Mouse (Mus musculus) embryonic facial prominence, embryonic 13.5 days (tissue): ENCODE measurements around the gene Galnt17. TPM values are rescaled to one million over a fixed set of nuclear protein-coding genes. Genes with fewer than 3 reads are reported as not detected.

Experiments used
- ATAC-seq: fragments of 200-750 bp; cut with Nextera tagmentation; 2 replicates; pipeline ENCODE4 v1.8.0; 2017; ENCODE audit warnings: low read depth; ENCODE audit not compliant: insufficient number of reproducible peaks, insufficient read depth, low FRiP score, low TSS enrichment
- H3K27ac ChIP-seq: fragments of 300-500 bp; sonication (generic); 2 replicates; pipeline ENCODE4 v1.5.1; 2015; ENCODE audit warnings: moderate library complexity, mild to moderate bottlenecking, inconsistent platforms
- H3K27me3 ChIP-seq: fragments of 300-500 bp; sonication (generic); 2 replicates; pipeline ENCODE4 v1.6.1; 2015; ENCODE audit warnings: mild to moderate bottlenecking, inconsistent platforms
- H3K36me3 ChIP-seq: fragments of 300-500 bp; sonication (generic); 2 replicates; pipeline ENCODE4 v1.6.1; 2015; ENCODE audit warnings: mild to moderate bottlenecking, inconsistent platforms
- H3K4me1 ChIP-seq: fragments of 300-500 bp; sonication (generic); 2 replicates; pipeline ENCODE4 v1.6.1; 2015; ENCODE audit warnings: inconsistent platforms
- H3K4me2 ChIP-seq: fragments of 300-500 bp; sonication (generic); 2 replicates; pipeline ENCODE4 v1.6.1; 2015; ENCODE audit warnings: moderate library complexity, mild to moderate bottlenecking, inconsistent platforms
- H3K4me3 ChIP-seq: fragments of 300-500 bp; sonication (generic); 2 replicates; pipeline ENCODE4 v1.5.1; 2015; ENCODE audit warnings: mild to moderate bottlenecking, inconsistent platforms
- H3K9ac ChIP-seq: fragments of 300-500 bp; sonication (generic); 2 replicates; pipeline ENCODE4 v1.6.1; 2015; ENCODE audit warnings: mild to moderate bottlenecking, inconsistent platforms
- H3K9me3 ChIP-seq: fragments of 300-500 bp; sonication (generic); 2 replicates; pipeline ENCODE4 v1.6.1; 2016; ENCODE audit warnings: inconsistent platforms
- WGBS: fragments of 180-500 bp; shearing (Covaris S2); methylation state at CpG from one replicate; pipeline ENCODE4 v1.1.7; 2015; ENCODE audit warnings: mixed read lengths; 5-methylcytosine and 5-hydroxymethylcytosine counted together
- polyA plus RNA-seq: library from polyadenylated mRNA; unstranded; fragments of >200 nt; fragmentation: Nextera tagmentation; extraction: Ambion mirVana; gene quantifications from 2 replicates; pipeline ENCODE4 v1.2.1, GENCODE M21; 2015

The Galnt17 gene
- polyA plus RNA-seq, 1 experiment from 2014 or later, result 3.6 TPM

- Histone ChIP-seq H3K36me3 (no peaks in the 10 kb centered on the region), H3K9ac (no peak overlapping the region), H3K4me1 (no peaks in the 10 kb centered on the region), H3K27me3 (no peaks in the 10 kb centered on the region), H3K4me2 (no peak overlapping the region), H3K27ac (no peak overlapping the region), H3K9me3 (no peaks in the 10 kb centered on the region), H3K4me3 (no peak overlapping the region)
- ATAC-seq, result no peak
Measured at GRCm38 (mm10) chr5:131184566-131184965, 123.7 kb downstream of the Galnt17 start.

GRCm38 (mm10) chr5:131181231-131181630, 127.1 kb downstream of the Galnt17 start:
- Histone ChIP-seq H3K9ac (no peak overlapping the region), H3K27ac (no peak overlapping the region), H3K4me3 (no peak overlapping the region), H3K9me3 (no peaks in the 10 kb centered on the region), H3K27me3 (no peaks in the 10 kb centered on the region), H3K36me3 (no peaks in the 10 kb centered on the region), H3K4me2 (no peak overlapping the region), H3K4me1 (peaks cover 5% of the 10 kb centered on the region; the same call in 1 of the 2 replicates)
- 78% methylated on average over 1 of the region's 1 CpGs for WGBS
- no peak for ATAC-seq

- Histone ChIP-seq H3K36me3 (no peaks in the 10 kb centered on the region), H3K4me2 (no peak overlapping the region), H3K27ac (no peak overlapping the region), H3K4me3 (no peak overlapping the region), H3K9me3 (no peaks in the 10 kb centered on the region), H3K9ac (no peak overlapping the region), H3K27me3 (no peaks in the 10 kb centered on the region), H3K4me1 (peaks cover 5% of the 10 kb centered on the region; the same call in 1 of the 2 replicates)
- WGBS, result 76% methylated on average over 1 of the region's 1 CpGs
- no peak for ATAC-seq
Measured at GRCm38 (mm10) chr5:131180756-131181155, 127.5 kb downstream of the Galnt17 start.

GRCm38 (mm10) chr5:131177851-131178250, 130.4 kb downstream of the Galnt17 start:
- no peak for ATAC-seq
- H3K4me2 ChIP-seq, result no peak overlapping the region
- H3K9me3 ChIP-seq, result no peaks in the 10 kb centered on the region
- WGBS, result 61% methylated on average over 7 of the region's 7 CpGs
- H3K4me3 ChIP-seq, result no peak overlapping the region
- no peaks in the 10 kb centered on the region for H3K36me3 ChIP-seq
- no peak overlapping the region for H3K27ac ChIP-seq
- H3K4me1 ChIP-seq, result peaks cover 5% of the 10 kb centered on the region; the same call in 1 of the 2 replicates
- no peaks in the 10 kb centered on the region for H3K27me3 ChIP-seq
- H3K9ac ChIP-seq, result no peak overlapping the region

GRCm38 (mm10) chr5:131177168-131177567, 131.1 kb downstream of the Galnt17 start:
- Histone ChIP-seq H3K27ac (no peak overlapping the region), H3K4me3 (no peak overlapping the region), H3K4me1 (peaks cover 5% of the 10 kb centered on the region; the same call in 1 of the 2 replicates), H3K36me3 (no peaks in the 10 kb centered on the region), H3K9ac (no peak overlapping the region), H3K9me3 (no peaks in the 10 kb centered on the region), H3K4me2 (no peak overlapping the region), H3K27me3 (no peaks in the 10 kb centered on the region)
- WGBS, result 43% methylated on average over 2 of the region's 2 CpGs
- ATAC-seq, result no peak

- H3K36me3 ChIP-seq, result no peaks in the 10 kb centered on the region
- no peak overlapping the region for H3K4me3 ChIP-seq
- H3K27me3 ChIP-seq, result no peaks in the 10 kb centered on the region
- no peaks in the 10 kb centered on the region for H3K4me1 ChIP-seq
- WGBS, result 76% methylated on average over 6 of the region's 6 CpGs
- no peak overlapping the region for H3K27ac ChIP-seq
- ATAC-seq, result no peak
- no peak overlapping the region for H3K9ac ChIP-seq
- no peak overlapping the region for H3K4me2 ChIP-seq
- 0 out of 2 replicates have a peak, but pooled peaks cover 4% of the 10 kb centered on the region for H3K9me3 ChIP-seq
Measured at GRCm38 (mm10) chr5:131169186-131169585, 139.1 kb downstream of the Galnt17 start.

GRCm38 (mm10) chr5:131167366-131167765, 140.9 kb downstream of the Galnt17 start:
- Histone ChIP-seq H3K9me3 (0 out of 2 replicates have a peak, but pooled peaks cover 7% of the 10 kb centered on the region), H3K9ac (no peak overlapping the region), H3K36me3 (no peaks in the 10 kb centered on the region), H3K27ac (no peak overlapping the region), H3K4me3 (no peak overlapping the region), H3K27me3 (no peaks in the 10 kb centered on the region), H3K4me1 (no peaks in the 10 kb centered on the region), H3K4me2 (no peak overlapping the region)
- no peak for ATAC-seq
- WGBS, result 66% methylated on average over 5 of the region's 5 CpGs

- 0 out of 2 replicates have a peak, but pooled peaks cover 3% of the 10 kb centered on the region for H3K9me3 ChIP-seq
- H3K27me3 ChIP-seq, result no peaks in the 10 kb centered on the region
- H3K4me2 ChIP-seq, result no peak overlapping the region
- no peak overlapping the region for H3K4me3 ChIP-seq
- H3K27ac ChIP-seq, result no peak overlapping the region
- H3K4me1 ChIP-seq, result no peaks in the 10 kb centered on the region
- H3K36me3 ChIP-seq, result no peaks in the 10 kb centered on the region
- 79% methylated on average over 7 of the region's 7 CpGs for WGBS
- no peak for ATAC-seq
- no peak overlapping the region for H3K9ac ChIP-seq
Measured at GRCm38 (mm10) chr5:131165681-131166080, 142.6 kb downstream of the Galnt17 start.

- no peaks in the 10 kb centered on the region for H3K36me3 ChIP-seq
- H3K4me3 ChIP-seq, result no peak overlapping the region
- H3K4me2 ChIP-seq, result no peak overlapping the region
- no peak overlapping the region for H3K27ac ChIP-seq
- no peaks in the 10 kb centered on the region for H3K4me1 ChIP-seq
- WGBS, result 83% methylated on average over 4 of the region's 4 CpGs
- no peaks in the 10 kb centered on the region for H3K27me3 ChIP-seq
- H3K9me3 ChIP-seq, result no peaks in the 10 kb centered on the region
- no peak overlapping the region for H3K9ac ChIP-seq
- no peak for ATAC-seq
Measured at GRCm38 (mm10) chr5:131157866-131158265, 150.4 kb downstream of the Galnt17 start.

- Histone ChIP-seq H3K27ac (no peak overlapping the region), H3K27me3 (no peaks in the 10 kb centered on the region), H3K4me2 (no peak overlapping the region), H3K4me1 (no peaks in the 10 kb centered on the region), H3K4me3 (no peak overlapping the region), H3K9ac (no peak overlapping the region), H3K9me3 (no peaks in the 10 kb centered on the region), H3K36me3 (no peaks in the 10 kb centered on the region)
- WGBS, result 66% methylated on average over 3 of the region's 3 CpGs
- no peak for ATAC-seq
Measured at GRCm38 (mm10) chr5:131156323-131156722, 152.0 kb downstream of the Galnt17 start.

- H3K4me2 ChIP-seq, result no peak overlapping the region
- H3K4me1 ChIP-seq, result no peaks in the 10 kb centered on the region
- H3K36me3 ChIP-seq, result no peaks in the 10 kb centered on the region
- ATAC-seq, result no peak
- no peak overlapping the region for H3K27ac ChIP-seq
- H3K9ac ChIP-seq, result no peak overlapping the region
- no peaks in the 10 kb centered on the region for H3K27me3 ChIP-seq
- H3K9me3 ChIP-seq, result no peaks in the 10 kb centered on the region
- WGBS, result 42% methylated on average over 4 of the region's 4 CpGs
- H3K4me3 ChIP-seq, result no peak overlapping the region
Measured at GRCm38 (mm10) chr5:131142606-131143005, 165.7 kb downstream of the Galnt17 start.

- Histone ChIP-seq H3K9me3 (no peaks in the 10 kb centered on the region; the same call in 1 of the 2 replicates), H3K36me3 (no peaks in the 10 kb centered on the region), H3K9ac (no peak overlapping the region), H3K4me1 (no peaks in the 10 kb centered on the region), H3K4me2 (no peak overlapping the region), H3K27me3 (no peaks in the 10 kb centered on the region), H3K27ac (no peak overlapping the region), H3K4me3 (no peak overlapping the region)
- ATAC-seq, result no peak
Measured at GRCm38 (mm10) chr5:131134809-131135208, 173.5 kb downstream of the Galnt17 start.
